Mouse (Mus musculus) heart, embryonic 14.5 days (tissue): Measurements from ENCODE around the gene F2. TPM values are rescaled to one million over a fixed set of nuclear protein-coding genes. Genes with fewer than 3 reads are reported as not detected.
A peak's percentile ranks its signal among the peaks of the same experiment; 100 is the strongest.

Experiments used
- ATAC-seq: fragments of 200-750 bp; cut with Nextera tagmentation; 2 replicates; pipeline ENCODE4 v1.8.0; 2017; ENCODE audit warnings: low read depth, moderate TSS enrichment; ENCODE audit not compliant: insufficient number of reproducible peaks, insufficient read depth, low FRiP score
- H3K27ac ChIP-seq, 2 experiments: fragments of 200-500 bp in 1 of 2; fragments of 300-500 bp in 1 of 2; sonication (generic) in 1 of 2; replicated peaks in 1 of 2; 2 replicates each; pipeline ENCODE4 v1.5.1; 2012 to 2014; ENCODE audit warnings: low read depth in 2 of 2, low read length in 2 of 2, control low read depth in 1 of 2, mild to moderate bottlenecking in 1 of 2, mixed read lengths in 1 of 2; ENCODE audit not compliant: control insufficient read depth in 1 of 2, insufficient read depth in 1 of 2
- H3K27me3 ChIP-seq: fragments of 300-500 bp; sonication (generic); 2 replicates; pipeline ENCODE4 v1.6.1; 2014; ENCODE audit warnings: mild to moderate bottlenecking, low read length, control low read depth; ENCODE audit not compliant: control insufficient read depth, insufficient read depth
- H3K36me3 ChIP-seq: fragments of 300-500 bp; sonication (generic); 2 replicates; pipeline ENCODE4 v1.6.1; 2014; ENCODE audit warnings: mild to moderate bottlenecking, control low read depth, low read length, mixed read lengths; ENCODE audit not compliant: control insufficient read depth, insufficient read depth
- H3K4me1 ChIP-seq, 2 experiments: fragments of 200-500 bp in 1 of 2; fragments of 300-500 bp in 1 of 2; sonication (generic) in 1 of 2; 2 replicates each; pipeline ENCODE4 v1.6.1; 2012 to 2014; ENCODE audit warnings: low read length in 2 of 2, control low read depth in 1 of 2, mixed read lengths in 1 of 2; ENCODE audit not compliant: control insufficient read depth in 2 of 2, insufficient read depth in 2 of 2
- H3K4me2 ChIP-seq: fragments of 300-500 bp; sonication (generic); 2 replicates; pipeline ENCODE4 v1.6.1; 2014; ENCODE audit warnings: mild to moderate bottlenecking, low read length
- H3K4me3 ChIP-seq, 2 experiments: fragments of 200-500 bp in 1 of 2; fragments of 300-500 bp in 1 of 2; sonication (generic) in 1 of 2; 2 replicates each; pipeline ENCODE4 v1.5.1; 2012 to 2014; ENCODE audit warnings: low read length in 2 of 2, mild to moderate bottlenecking in 2 of 2, control low read depth in 1 of 2, low read depth in 1 of 2, moderate library complexity in 1 of 2; ENCODE audit not compliant: control insufficient read depth in 1 of 2, insufficient read depth in 1 of 2
- H3K9ac ChIP-seq: fragments of 300-500 bp; sonication (generic); 2 replicates; pipeline ENCODE4 v1.6.1; 2014; ENCODE audit warnings: mild to moderate bottlenecking, low read length
- H3K9me3 ChIP-seq: fragments of 300-500 bp; sonication (generic); 2 replicates; pipeline ENCODE4 v1.6.1; 2016; ENCODE audit warnings: low read length, control low read depth; ENCODE audit not compliant: control insufficient read depth
- WGBS: fragments of 180-500 bp; shearing (Covaris S2); extraction: QIAGEN DNeasy Blood & Tissue Kit; methylation state at CpG from one replicate; pipeline ENCODE4 v1.1.7; 2014; 5-methylcytosine and 5-hydroxymethylcytosine counted together
- polyA plus RNA-seq: library from polyadenylated mRNA; unstranded; fragments of >200 nt; fragmentation: Nextera tagmentation; extraction: Ambion mirVana; gene quantifications from 2 replicates; pipeline ENCODE4 v1.2.1, GENCODE M21; 2014

The F2 gene
- polyA plus RNA-seq, 1 experiment from 2014 or later = 0.23 TPM

GRCm38 (mm10) chr2:91655388-91655787, 19.2 kb upstream of the F2 start:
- Histone ChIP-seq H3K9me3 (no peaks in the 10 kb centered on the region), H3K9ac (0 out of 2 replicates have a peak overlapping the region, but pooled peaks have one; percentile 27), H3K4me3 (no peak overlapping the region), H3K27ac (peak overlapping the region; percentile 75 to 85), H3K4me2 (peak overlapping the region; percentile 19; the same call in 1 of the 2 replicates), H3K27me3 (no peaks in the 10 kb centered on the region), H3K4me1 (peaks cover 34 to 58% of the 10 kb centered on the region in 2 experiments), H3K36me3 (peaks cover 71% of the 10 kb centered on the region)
- 20% methylated on average over 5 of the region's 5 CpGs for WGBS
- no peak for ATAC-seq

GRCm38 (mm10) chr2:91652863-91653262, 16.6 kb upstream of the F2 start:
- Histone ChIP-seq H3K4me1 (peaks cover 34 to 62% of the 10 kb centered on the region in 2 experiments), H3K36me3 (peaks cover 49% of the 10 kb centered on the region), H3K9ac (peak overlapping the region; percentile 54), H3K27me3 (no peaks in the 10 kb centered on the region), H3K27ac (peak overlapping the region; percentile 67 to 72), H3K4me2 (peak overlapping the region; percentile 86), H3K9me3 (no peaks in the 10 kb centered on the region), H3K4me3 (no peak overlapping the region)
- WGBS = 12% methylated on average over 6 of the region's 6 CpGs
- no peak for ATAC-seq

GRCm38 (mm10) chr2:91651458-91652258, 15.4 kb upstream of the F2 start:
- Histone ChIP-seq H3K9me3 (no peaks in the 10 kb centered on the region), H3K27ac (peak overlapping the region; percentile 19 to 72; a peak in 3 of 4 replicates), H3K4me2 (peak overlapping the region; percentile 86), H3K4me3 (no peak overlapping the region), H3K4me1 (peaks cover 30 to 57% of the 10 kb centered on the region in 2 experiments), H3K27me3 (no peaks in the 10 kb centered on the region), H3K9ac (peak overlapping the region; percentile 89; the same call in 1 of the 2 replicates), H3K36me3 (peaks cover 49% of the 10 kb centered on the region)
- ATAC-seq = no peak
- 64% methylated on average over 14 of the region's 14 CpGs for WGBS

GRCm38 (mm10) chr2:91650360-91650995, 14.3 kb upstream of the F2 start:
- H3K9ac ChIP-seq = peak overlapping the region; percentile 89
- 7% methylated on average over 16 of the region's 16 CpGs for WGBS
- peaks cover 22 to 46% of the 10 kb centered on the region in 2 experiments for H3K4me1 ChIP-seq
- H3K36me3 ChIP-seq = peaks cover 49% of the 10 kb centered on the region
- H3K27me3 ChIP-seq = no peaks in the 10 kb centered on the region
- no peaks in the 10 kb centered on the region for H3K9me3 ChIP-seq
- H3K27ac ChIP-seq = peak overlapping the region; percentile 82 to 90
- 0 out of 2 replicates have a peak, but pooled peaks have one; percentile 24 for ATAC-seq
- H3K4me3 ChIP-seq = peak overlapping the region; percentile 79 to 91
- peak overlapping the region; percentile 86 for H3K4me2 ChIP-seq

- H3K27me3 ChIP-seq = no peaks in the 10 kb centered on the region
- H3K9ac ChIP-seq = peak within 1 kb of the TSS; percentile 90
- peak within 1 kb of the TSS; percentile 79 to 91 for H3K4me3 ChIP-seq
- peaks cover 49% of the 10 kb centered on the region for H3K36me3 ChIP-seq
- peak within 1 kb of the TSS; percentile 90 to 91 for H3K27ac ChIP-seq
- peak within 1 kb of the TSS; percentile 86 for H3K4me2 ChIP-seq
- peak; percentile 84 for ATAC-seq
- WGBS = under 1% methylated on average over 44 of the region's 44 CpGs
- no peaks in the 10 kb centered on the region for H3K9me3 ChIP-seq
- peaks cover 15 to 38% of the 10 kb centered on the region in 2 experiments for H3K4me1 ChIP-seq
Measured at GRCm38 (mm10) chr2:91649553-91650359, 13.5 kb upstream of the F2 start, which contains the start of the genes Zfp408 and Arhgap1. TSS of gene Zfp408 (minus strand) at chr2:91649791. TSS of gene Arhgap1 (plus strand) at chr2:91649860.

- WGBS = 2% methylated on average over 15 of the region's 15 CpGs
- peak overlapping the region; percentile 83 for H3K4me2 ChIP-seq
- peaks cover 15 to 37% of the 10 kb centered on the region in 2 experiments for H3K4me1 ChIP-seq
- H3K36me3 ChIP-seq = peaks cover 49% of the 10 kb centered on the region
- no peaks in the 10 kb centered on the region for H3K9me3 ChIP-seq
- peak; percentile 8; the same call in 1 of the 2 replicates for ATAC-seq
- H3K9ac ChIP-seq = peak overlapping the region; percentile 90
- peak overlapping the region; percentile 90 to 91; a peak in 3 of 4 replicates for H3K27ac ChIP-seq
- H3K4me3 ChIP-seq = peak overlapping the region; percentile 79 to 91
- no peaks in the 10 kb centered on the region for H3K27me3 ChIP-seq
Measured at GRCm38 (mm10) chr2:91649152-91649551, 12.9 kb upstream of the F2 start.

- Histone ChIP-seq H3K27me3 (no peaks in the 10 kb centered on the region), H3K4me3 (no peak overlapping the region), H3K36me3 (peaks cover 62% of the 10 kb centered on the region), H3K4me2 (no peak overlapping the region), H3K9ac (no peak overlapping the region), H3K27ac (no peak overlapping the region), H3K9me3 (no peaks in the 10 kb centered on the region), H3K4me1 (peaks cover 2 to 15% of the 10 kb centered on the region in 2 experiments; a peak in 2 of 4 replicates)
- WGBS = 41% methylated on average over 1 of the region's 1 CpGs
- ATAC-seq = no peak
Measured at GRCm38 (mm10) chr2:91646733-91647132, 10.5 kb upstream of the F2 start.
